Mouse (Mus musculus): Measurements from ENCODE around the gene Cyp20a1. TPM values are rescaled to one million over a fixed set of nuclear protein-coding genes. Genes with fewer than 3 reads are reported as not detected.

The Cyp20a1 gene
- polyA plus RNA-seq (2011; ENCODE audit: insufficient read depth, insufficient read length, low read depth, missing spikeins), result 25.2 and 26.2 TPM in 2 replicates

DNA sequence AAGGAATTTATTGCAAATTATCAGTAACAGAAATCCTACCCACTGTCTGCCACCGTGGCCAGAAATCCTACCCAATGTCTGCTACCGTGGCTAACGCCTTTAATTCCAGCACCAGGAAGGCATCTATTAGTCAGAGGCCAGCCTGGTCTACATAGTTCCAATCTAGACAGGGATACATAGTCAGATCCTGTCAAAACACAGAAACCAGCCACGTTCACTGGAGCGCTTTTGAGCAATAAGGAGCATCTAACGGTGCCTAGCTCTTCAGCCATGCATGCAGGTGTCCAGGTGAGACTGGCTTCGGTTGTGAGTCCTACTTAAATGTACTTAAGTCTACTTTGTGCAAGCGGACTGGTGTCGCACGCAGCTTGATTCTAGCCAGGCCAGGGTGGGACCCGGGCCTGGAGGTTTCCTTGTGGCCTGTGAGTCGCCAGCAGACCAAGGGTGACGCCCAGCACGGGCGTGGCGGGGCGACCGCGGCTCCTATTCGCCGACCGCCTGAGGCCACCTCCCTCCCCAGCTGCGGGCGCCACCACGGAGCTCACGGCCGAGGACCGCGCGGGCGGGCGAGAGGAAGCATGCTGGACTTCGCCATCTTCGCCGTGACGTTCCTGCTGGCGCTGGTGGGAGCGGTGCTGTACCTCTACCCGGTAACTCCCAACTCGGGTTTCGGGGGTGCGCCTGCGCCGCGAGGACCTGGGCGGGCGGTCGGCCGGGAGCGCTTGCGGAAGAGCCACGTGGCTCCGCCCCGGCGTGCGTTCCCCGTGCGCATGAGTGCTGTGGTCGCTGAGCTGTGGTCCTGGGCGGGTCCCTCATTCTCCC, at the start of gene Cyp20a1:
Gene Cyp20a1 (plus strand): TSS at position 516 of the 822 bp plus-strand sequence.
- Histone ChIP-seq H3K4me1 (ENCODE audit: control insufficient read depth, insufficient read depth, low read length) (no peaks in the 10 kb centered on the region), H3K27me3 (ENCODE audit: control insufficient read depth, insufficient read depth, low read length, poor library complexity, severe bottlenecking) (no peaks in the 10 kb centered on the region), H3K9me3 (replicated peaks; ENCODE audit: control insufficient read depth, insufficient read depth, low read length, poor library complexity, severe bottlenecking) (peaks cover 3% of the 10 kb centered on the region; the same call in 1 of the 2 replicates), H3K36me3 (ENCODE audit: control insufficient read depth, insufficient read depth, low read length, poor library complexity, severe bottlenecking) (no peaks in the 10 kb centered on the region; the same call in 1 of the 2 replicates), H3K4me3 (ENCODE audit: low read depth, low read length) (peak within 1 kb of the TSS; percentile 90), H3K9ac (ENCODE audit: low read depth, poor library complexity, severe bottlenecking) (peak within 1 kb of the TSS; percentile 60), H3K27ac (ENCODE audit: insufficient read depth, low read length) (peak within 1 kb of the TSS; percentile 79)
- no peak for TF ChIP-seq CTCF (IDR thresholded peaks at IDR 0.05; ENCODE audit: low read depth, low read length)
- 0 out of 2 replicates have a peak, but pooled peaks have one; percentile 8 for TF ChIP-seq EP300 (IDR thresholded peaks at IDR 0.05; ENCODE audit: insufficient read depth, low read depth, low read length)
- TF ChIP-seq POLR2A (IDR thresholded peaks at IDR 0.05; ENCODE audit: insufficient read depth, low read length), result peak; percentile 88

DNA sequence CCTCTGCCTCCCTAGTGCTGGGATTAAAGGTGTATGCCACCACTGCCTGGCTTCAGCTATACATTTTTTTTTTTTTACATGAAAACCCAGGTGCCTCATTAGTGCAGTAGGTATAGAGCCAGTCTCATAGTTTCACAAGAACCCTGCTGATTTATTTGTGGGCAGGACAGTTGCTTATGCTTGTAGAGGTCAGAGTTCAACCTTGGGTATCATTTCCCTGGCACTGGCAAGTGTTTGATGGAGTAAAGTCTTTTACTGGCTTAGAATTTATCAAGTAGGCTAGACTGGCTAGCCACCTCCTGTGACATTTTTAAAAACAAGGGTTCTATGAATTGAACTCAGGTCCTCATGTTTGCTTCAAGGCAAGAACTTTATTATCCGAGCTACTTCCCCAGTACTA, 49.2 kb upstream of the Cyp20a1 start:
- Histone ChIP-seq H3K9me3 (replicated peaks; ENCODE audit: control insufficient read depth, insufficient read depth, low read length, poor library complexity, severe bottlenecking) (no peaks in the 10 kb centered on the region), H3K27me3 (ENCODE audit: control insufficient read depth, insufficient read depth, low read length, poor library complexity, severe bottlenecking) (no peaks in the 10 kb centered on the region), H3K36me3 (ENCODE audit: control insufficient read depth, insufficient read depth, low read length, poor library complexity, severe bottlenecking) (peaks cover 13% of the 10 kb centered on the region), H3K9ac (ENCODE audit: low read depth, poor library complexity, severe bottlenecking) (no peak overlapping the region), H3K4me1 (ENCODE audit: control insufficient read depth, insufficient read depth, low read length) (no peaks in the 10 kb centered on the region), H3K4me3 (ENCODE audit: low read depth, low read length) (no peak overlapping the region), H3K27ac (ENCODE audit: insufficient read depth, low read length) (no peak overlapping the region)
- TF ChIP-seq EP300 (IDR thresholded peaks at IDR 0.05; ENCODE audit: insufficient read depth, low read depth, low read length) (no peak), POLR2A (IDR thresholded peaks at IDR 0.05; ENCODE audit: insufficient read depth, low read length) (no peak), CTCF (IDR thresholded peaks at IDR 0.05; ENCODE audit: low read depth, low read length) (no peak)

DNA sequence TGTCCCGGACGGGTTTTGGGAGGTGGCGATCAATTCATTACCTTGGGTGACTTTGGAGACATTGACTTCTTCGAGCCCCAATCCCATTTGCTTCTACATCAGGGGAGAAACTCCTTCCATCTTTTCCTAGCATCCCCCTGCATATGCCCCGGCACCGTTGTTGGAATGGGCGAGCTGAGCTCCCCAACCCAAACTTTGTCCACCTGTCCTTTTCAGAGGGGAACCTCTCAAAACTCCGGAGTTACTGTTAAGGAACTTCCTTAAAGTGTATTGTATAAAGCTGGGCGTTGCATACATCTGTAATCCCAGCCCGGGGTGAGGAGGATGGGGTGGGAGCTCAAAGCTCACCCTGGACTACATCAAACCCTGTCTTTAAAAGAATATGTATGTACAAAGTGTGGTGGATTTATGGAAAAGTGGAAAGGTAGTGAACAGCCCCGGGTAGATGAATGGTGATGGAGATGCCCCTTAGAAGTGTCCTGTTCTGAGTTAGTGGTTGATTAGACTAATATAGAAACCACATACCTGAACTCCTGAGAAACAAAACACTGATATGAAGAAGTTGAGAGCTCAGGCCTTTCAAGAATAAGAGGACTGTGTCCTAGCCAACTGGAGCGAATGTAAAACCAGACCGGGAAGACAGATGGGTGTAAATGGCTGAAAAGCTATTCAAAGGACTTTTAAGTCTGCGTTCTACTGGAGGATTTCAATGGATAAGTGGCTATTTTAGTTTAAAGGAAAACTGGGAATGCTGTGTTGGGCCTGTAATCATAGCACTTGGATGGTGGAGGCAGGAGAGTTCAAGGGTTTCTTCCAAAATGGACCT, 720 bp downstream of the Cyp20a1 start:
- peak overlapping the region; percentile 60 for H3K9ac ChIP-seq (ENCODE audit: low read depth, poor library complexity, severe bottlenecking)
- peak overlapping the region; percentile 79 for H3K27ac ChIP-seq (ENCODE audit: insufficient read depth, low read length)
- H3K36me3 ChIP-seq (ENCODE audit: control insufficient read depth, insufficient read depth, low read length, poor library complexity, severe bottlenecking), result no peaks in the 10 kb centered on the region; the same call in 1 of the 2 replicates
- H3K4me3 ChIP-seq (ENCODE audit: low read depth, low read length), result peak overlapping the region; percentile 90
- TF ChIP-seq CTCF (IDR thresholded peaks at IDR 0.05; ENCODE audit: low read depth, low read length) (no peak), POLR2A (IDR thresholded peaks at IDR 0.05; ENCODE audit: insufficient read depth, low read length) (no peak), EP300 (IDR thresholded peaks at IDR 0.05; ENCODE audit: insufficient read depth, low read depth, low read length) (no peak)
- no peaks in the 10 kb centered on the region for H3K4me1 ChIP-seq (ENCODE audit: control insufficient read depth, insufficient read depth, low read length)
- peaks cover 3% of the 10 kb centered on the region; the same call in 1 of the 2 replicates for H3K9me3 ChIP-seq (replicated peaks; ENCODE audit: control insufficient read depth, insufficient read depth, low read length, poor library complexity, severe bottlenecking)
- no peaks in the 10 kb centered on the region for H3K27me3 ChIP-seq (ENCODE audit: control insufficient read depth, insufficient read depth, low read length, poor library complexity, severe bottlenecking)

DNA sequence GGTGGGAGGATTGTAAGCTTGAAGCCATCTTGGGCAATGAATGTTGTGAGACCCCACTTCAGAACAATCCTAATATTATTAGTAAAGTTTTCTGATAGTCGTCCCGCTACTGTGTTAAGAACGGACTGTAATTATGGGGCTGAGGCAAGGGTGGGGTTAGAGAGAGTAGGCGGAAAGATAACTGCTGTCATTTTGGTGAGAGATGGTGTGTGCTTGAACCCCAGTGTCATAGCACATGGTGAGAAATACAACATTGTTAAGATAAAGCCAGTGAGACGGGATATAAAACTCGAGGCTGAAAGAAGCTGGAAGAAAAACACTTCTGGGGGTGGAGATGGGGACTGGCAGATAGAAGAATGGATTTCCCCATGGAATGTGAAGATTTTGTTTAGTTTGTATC, 1.5 kb downstream of the Cyp20a1 start:
- TF ChIP-seq POLR2A (IDR thresholded peaks at IDR 0.05; ENCODE audit: insufficient read depth, low read length), result no peak
- no peak for TF ChIP-seq EP300 (IDR thresholded peaks at IDR 0.05; ENCODE audit: insufficient read depth, low read depth, low read length)
- no peak for TF ChIP-seq CTCF (IDR thresholded peaks at IDR 0.05; ENCODE audit: low read depth, low read length)
- Histone ChIP-seq H3K27me3 (ENCODE audit: control insufficient read depth, insufficient read depth, low read length, poor library complexity, severe bottlenecking) (no peaks in the 10 kb centered on the region), H3K4me1 (ENCODE audit: control insufficient read depth, insufficient read depth, low read length) (no peaks in the 10 kb centered on the region), H3K9me3 (replicated peaks; ENCODE audit: control insufficient read depth, insufficient read depth, low read length, poor library complexity, severe bottlenecking) (peaks cover 7% of the 10 kb centered on the region), H3K27ac (ENCODE audit: insufficient read depth, low read length) (no peak overlapping the region), H3K36me3 (ENCODE audit: control insufficient read depth, insufficient read depth, low read length, poor library complexity, severe bottlenecking) (no peaks in the 10 kb centered on the region), H3K9ac (ENCODE audit: low read depth, poor library complexity, severe bottlenecking) (0 out of 2 replicates have a peak overlapping the region, but pooled peaks have one; percentile 60), H3K4me3 (ENCODE audit: low read depth, low read length) (no peak overlapping the region)

DNA sequence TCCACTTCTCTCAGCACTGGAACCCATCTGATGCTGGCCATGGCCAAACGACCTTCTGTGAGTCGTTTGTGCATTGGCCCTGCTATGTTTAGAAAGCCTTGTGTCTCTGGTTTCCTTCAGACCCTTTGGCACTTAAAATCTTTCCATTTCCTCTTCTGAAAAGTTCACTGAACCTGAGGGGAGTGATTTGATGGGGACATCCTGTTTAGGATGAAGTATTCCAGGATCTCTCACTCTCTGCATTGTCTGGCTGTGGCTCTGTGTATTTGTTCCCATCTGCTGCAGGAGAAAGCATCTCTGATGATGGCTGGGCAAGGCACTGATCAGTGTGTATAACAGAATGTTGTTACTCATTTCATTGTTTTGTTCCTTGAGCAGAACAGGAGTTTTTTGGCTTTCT, 2.6 kb downstream of the Cyp20a1 start:
- Histone ChIP-seq H3K4me1 (ENCODE audit: control insufficient read depth, insufficient read depth, low read length) (no peaks in the 10 kb centered on the region), H3K27ac (ENCODE audit: insufficient read depth, low read length) (no peak overlapping the region)
- TF ChIP-seq POLR2A (IDR thresholded peaks at IDR 0.05; ENCODE audit: insufficient read depth, low read length), result no peak
- TF ChIP-seq EP300 (IDR thresholded peaks at IDR 0.05; ENCODE audit: insufficient read depth, low read depth, low read length), result no peak
- TF ChIP-seq CTCF (IDR thresholded peaks at IDR 0.05; ENCODE audit: low read depth, low read length), result no peak

More for the DNA sequence above, 2.6 kb downstream of the Cyp20a1 start:
- Histone ChIP-seq H3K9me3 (replicated peaks; ENCODE audit: control insufficient read depth, insufficient read depth, low read length, poor library complexity, severe bottlenecking) (peaks cover 16% of the 10 kb centered on the region), H3K9ac (ENCODE audit: low read depth, poor library complexity, severe bottlenecking) (no peak overlapping the region), H3K4me3 (ENCODE audit: low read depth, low read length) (no peak overlapping the region), H3K27me3 (ENCODE audit: control insufficient read depth, insufficient read depth, low read length, poor library complexity, severe bottlenecking) (no peaks in the 10 kb centered on the region), H3K36me3 (ENCODE audit: control insufficient read depth, insufficient read depth, low read length, poor library complexity, severe bottlenecking) (no peaks in the 10 kb centered on the region)

Data from ES-Bruce4 (cell line).